Mouse (Mus musculus) thymus, postnatal 14 days (tissue): ENCODE measurements around the gene Gadl1.

Experiments used
- DNase-seq: peaks from one replicate; pipeline ENCODE4 v3.0.0; 2021

Gadl1 gene

GRCm38 (mm10) chr9:116091101-116091841, 182.0 kb downstream of the Gadl1 start:
- no peak for DNase-seq

- DNase-seq, result peak; percentile 37
Observed at GRCm38 (mm10) chr9:116091921-116092320, 182.7 kb downstream of the Gadl1 start.

- no peak for DNase-seq
Observed at GRCm38 (mm10) chr9:116098724-116099595, 189.7 kb downstream of the Gadl1 start.

GRCm38 (mm10) chr9:116099596-116099993, 190.3 kb downstream of the Gadl1 start:
- DNase-seq, result no peak

- no peak for DNase-seq
Observed at GRCm38 (mm10) chr9:116100015-116100414, 190.8 kb downstream of the Gadl1 start.

GRCm38 (mm10) chr9:116101842-116102241, 192.6 kb downstream of the Gadl1 start:
- DNase-seq, result no peak

- no peak for DNase-seq
Observed at GRCm38 (mm10) chr9:116104770-116105169, 195.5 kb downstream of the Gadl1 start.

- no peak for DNase-seq
Observed at GRCm38 (mm10) chr9:116108729-116109128, 199.5 kb downstream of the Gadl1 start.

GRCm38 (mm10) chr9:116111149-116111970, 202.1 kb downstream of the Gadl1 start:
- no peak for DNase-seq

GRCm38 (mm10) chr9:116114339-116114738, 205.1 kb downstream of the Gadl1 start:
- peak; percentile 37 for DNase-seq

GRCm38 (mm10) chr9:116115875-116116274, 206.6 kb downstream of the Gadl1 start:
- no peak for DNase-seq

GRCm38 (mm10) chr9:116118332-116118872, 209.1 kb downstream of the Gadl1 start:
- DNase-seq, result no peak

GRCm38 (mm10) chr9:116119990-116120389, 210.7 kb downstream of the Gadl1 start:
- no peak for DNase-seq

- DNase-seq, result no peak
Observed at GRCm38 (mm10) chr9:116121472-116121871, 212.2 kb downstream of the Gadl1 start.

GRCm38 (mm10) chr9:116122544-116122943, 213.3 kb downstream of the Gadl1 start:
- peak; percentile 31 for DNase-seq

GRCm38 (mm10) chr9:116122969-116123589, 213.8 kb downstream of the Gadl1 start:
- DNase-seq, result peak; percentile 57
